Mouse (Mus musculus) E14TG2a.4 (cell line): Measurements from ENCODE around the gene Pwwp2b.

Source experiments
- H3K27me3 ChIP-seq: 2 replicates; pipeline ENCODE4 v1.6.1; 2014; ENCODE audit warnings: low read length, control low read depth; ENCODE audit not compliant: insufficient read depth
- H3K36me3 ChIP-seq: 2 replicates; pipeline ENCODE4 v1.6.1; 2014; ENCODE audit warnings: low read length, control low read depth; ENCODE audit not compliant: insufficient read depth
- H3K4me1 ChIP-seq: replicated peaks from 2 replicates; pipeline ENCODE4 v1.6.1; 2014; ENCODE audit warnings: low read depth, low read length, control low read depth
- H3K4me3 ChIP-seq: replicated peaks from 2 replicates; pipeline ENCODE4 v1.5.1; 2014; ENCODE audit warnings: mild to moderate bottlenecking, low read length
- H3K9me3 ChIP-seq: 2 replicates; pipeline ENCODE4 v1.6.1; 2014; ENCODE audit warnings: low read length, control low read depth
- CTCF ChIP-seq: conservative IDR thresholded peaks from 2 replicates; pipeline ENCODE4 v1.5.1; 2014; ENCODE audit warnings: low read length
- NANOG ChIP-seq: IDR thresholded peaks from 2 replicates; pipeline ENCODE4 v1.6.1; 2014; ENCODE audit warnings: borderline replicate concordance, low read length, mixed read lengths
- POU5F1 ChIP-seq: IDR thresholded peaks from 2 replicates; pipeline ENCODE4 v1.6.1; 2014; ENCODE audit warnings: low read length, borderline replicate concordance

The Pwwp2b gene

DNA sequence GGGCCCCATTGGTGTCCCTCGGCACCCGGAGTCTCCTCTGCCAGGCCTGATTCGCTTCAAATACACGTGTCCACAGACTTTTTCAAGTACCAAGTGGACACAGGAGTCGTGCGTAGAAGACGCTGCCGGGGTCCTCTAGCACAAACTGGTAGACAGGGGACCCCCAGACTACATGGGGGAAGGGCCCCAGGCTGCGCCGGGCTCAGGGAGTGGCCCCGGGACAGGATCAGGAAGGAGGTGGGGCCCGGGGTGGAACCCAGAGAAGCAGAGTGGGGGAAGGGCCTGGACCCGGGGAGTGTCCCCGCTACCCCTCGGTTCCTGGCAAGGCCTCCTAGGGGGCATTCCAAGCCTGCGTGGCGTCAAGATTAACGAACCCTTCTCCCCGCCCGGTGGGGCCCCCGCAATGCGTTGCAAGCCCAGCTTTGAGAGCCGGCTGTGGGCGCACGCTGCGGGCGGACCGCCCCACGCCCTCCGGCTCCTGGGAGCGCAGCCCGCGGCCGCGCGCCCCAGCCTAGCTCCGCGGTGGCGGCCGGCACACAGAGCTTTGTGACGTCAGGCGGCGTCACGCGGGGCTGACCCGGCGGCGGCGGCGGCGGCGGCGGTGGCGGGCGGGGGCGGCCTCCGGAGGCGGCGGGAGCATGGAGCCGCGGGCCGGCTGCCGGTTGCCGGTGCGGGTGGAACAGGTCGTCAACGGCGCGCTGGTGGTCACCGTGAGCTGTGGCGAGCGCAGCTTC lies at the start of gene Pwwp2b:
Gene Pwwp2b (plus strand): TSS at position 602 of the 734 bp plus-strand sequence.
- no peaks in the 10 kb centered on the region for H3K9me3 ChIP-seq
- peak within 1 kb of the TSS; percentile 84 for H3K4me3 ChIP-seq
- TF ChIP-seq NANOG (no peak), POU5F1 (no peak), CTCF (no peak)
- H3K27me3 ChIP-seq, result peaks cover 59% of the 10 kb centered on the region
- peaks cover 73% of the 10 kb centered on the region for H3K4me1 ChIP-seq
- H3K36me3 ChIP-seq, result peaks cover 11% of the 10 kb centered on the region

- Histone ChIP-seq H3K4me1 (no peaks in the 10 kb centered on the region), H3K4me3 (no peak overlapping the region), H3K36me3 (no peaks in the 10 kb centered on the region), H3K27me3 (peaks cover 7% of the 10 kb centered on the region; the same call in 1 of the 2 replicates), H3K9me3 (no peaks in the 10 kb centered on the region)
- TF ChIP-seq CTCF, result peak; percentile 25; the same call in 1 of the 2 replicates
- TF ChIP-seq NANOG, result no peak
- TF ChIP-seq POU5F1, result no peak
These were observed 48.2 kb upstream of the Pwwp2b start for GRCm38 (mm10) chr7:139200108-139200507.

- TF ChIP-seq POU5F1 (no peak), NANOG (no peak), CTCF (no peak)
- Histone ChIP-seq H3K9me3 (no peaks in the 10 kb centered on the region), H3K4me1 (no peaks in the 10 kb centered on the region), H3K27me3 (peaks cover 7% of the 10 kb centered on the region; the same call in 1 of the 2 replicates), H3K36me3 (no peaks in the 10 kb centered on the region), H3K4me3 (no peak overlapping the region)
These were observed 47.1 kb upstream of the Pwwp2b start for GRCm38 (mm10) chr7:139201209-139201608.

DNA sequence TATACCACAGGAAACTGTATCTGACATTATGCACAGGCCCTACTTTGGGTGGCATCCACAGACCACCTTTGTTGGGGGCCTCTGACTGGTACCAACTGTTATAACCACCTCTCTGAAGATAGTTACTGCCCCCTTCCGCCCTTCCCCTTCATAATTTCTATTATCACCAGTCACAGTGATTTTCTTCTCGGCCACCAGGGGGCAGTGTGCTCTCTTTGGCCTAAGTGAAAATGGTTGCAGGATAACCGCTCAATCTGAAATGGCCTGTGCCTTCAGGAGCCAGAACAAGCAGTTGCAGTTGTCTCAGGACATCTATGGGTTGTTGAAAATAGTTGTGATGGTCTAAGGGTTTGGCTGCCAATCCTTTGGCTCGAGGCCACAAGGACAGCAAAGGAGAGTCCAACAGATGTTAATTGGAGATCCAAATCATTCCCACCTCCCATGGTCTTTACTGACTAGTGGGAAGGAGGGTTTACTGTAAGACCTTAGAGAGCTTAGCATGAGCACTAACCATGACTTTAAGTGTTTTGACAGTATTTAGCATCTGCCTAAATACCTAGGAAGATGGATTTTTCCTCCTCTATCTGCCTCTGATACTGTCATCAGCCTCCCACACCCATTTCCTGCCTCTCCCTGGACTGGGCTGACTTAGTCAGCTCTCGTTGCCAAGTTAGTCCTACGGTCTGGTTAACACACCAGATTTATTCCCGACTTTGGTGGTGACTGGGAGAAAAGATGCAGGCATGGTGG lies 40.1 kb upstream of the Pwwp2b start:
- H3K9me3 ChIP-seq, result no peaks in the 10 kb centered on the region
- H3K27me3 ChIP-seq, result peaks cover 2% of the 10 kb centered on the region; the same call in 1 of the 2 replicates
- TF ChIP-seq NANOG, result no peak
- TF ChIP-seq CTCF, result peak; percentile 75
- peaks cover 15% of the 10 kb centered on the region for H3K4me1 ChIP-seq
- H3K36me3 ChIP-seq, result no peaks in the 10 kb centered on the region
- H3K4me3 ChIP-seq, result no peak overlapping the region

DNA sequence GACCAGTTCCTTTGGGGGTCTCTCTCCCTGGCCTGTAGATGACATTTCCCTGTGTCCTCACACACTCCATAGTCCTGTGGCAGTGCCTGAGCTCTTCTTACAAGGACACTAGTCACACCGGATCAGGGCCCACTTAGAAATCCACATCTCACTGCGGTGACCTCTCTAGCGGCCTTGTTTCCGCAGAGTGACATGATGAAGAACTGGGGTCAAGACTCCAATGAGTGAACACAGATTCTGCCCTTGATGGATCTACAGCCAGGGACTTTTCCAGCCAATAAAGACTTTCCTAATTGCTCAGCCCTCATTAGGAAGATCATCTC lies 39.5 kb upstream of the Pwwp2b start:
- TF ChIP-seq NANOG, result no peak
- no peak for TF ChIP-seq POU5F1
- TF ChIP-seq CTCF, result no peak

DNA sequence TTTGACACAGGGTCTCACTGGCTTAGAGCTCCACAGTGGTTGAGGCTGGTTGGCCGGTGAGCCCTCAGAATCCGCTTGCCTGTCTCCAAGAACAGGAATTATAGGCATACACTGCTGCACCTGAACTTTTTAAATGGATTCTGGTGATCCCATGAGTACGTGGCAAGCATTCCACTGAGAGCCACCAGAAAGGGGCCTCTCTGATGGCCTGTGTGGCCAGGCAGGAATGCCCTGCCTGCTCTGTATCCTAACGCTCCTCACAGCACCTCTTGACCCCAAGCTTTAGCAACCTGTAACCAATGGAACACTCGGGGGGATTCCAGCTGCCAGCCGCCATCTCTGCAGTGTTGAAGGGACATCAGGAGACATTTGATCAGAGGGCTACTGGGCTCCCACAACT lies 36.5 kb upstream of the Pwwp2b start:
- peaks cover 2% of the 10 kb centered on the region; the same call in 1 of the 2 replicates for H3K27me3 ChIP-seq
- no peak overlapping the region for H3K4me3 ChIP-seq
- no peaks in the 10 kb centered on the region for H3K36me3 ChIP-seq
- no peaks in the 10 kb centered on the region for H3K9me3 ChIP-seq
- peaks cover 28% of the 10 kb centered on the region for H3K4me1 ChIP-seq
- no peak for TF ChIP-seq POU5F1
- no peak for TF ChIP-seq NANOG

More for the DNA sequence above, 39.5 kb upstream of the Pwwp2b start:
- no peak overlapping the region for H3K4me3 ChIP-seq
- no peaks in the 10 kb centered on the region for H3K9me3 ChIP-seq
- H3K27me3 ChIP-seq, result peaks cover 2% of the 10 kb centered on the region; the same call in 1 of the 2 replicates
- H3K36me3 ChIP-seq, result no peaks in the 10 kb centered on the region
- peaks cover 19% of the 10 kb centered on the region for H3K4me1 ChIP-seq

DNA sequence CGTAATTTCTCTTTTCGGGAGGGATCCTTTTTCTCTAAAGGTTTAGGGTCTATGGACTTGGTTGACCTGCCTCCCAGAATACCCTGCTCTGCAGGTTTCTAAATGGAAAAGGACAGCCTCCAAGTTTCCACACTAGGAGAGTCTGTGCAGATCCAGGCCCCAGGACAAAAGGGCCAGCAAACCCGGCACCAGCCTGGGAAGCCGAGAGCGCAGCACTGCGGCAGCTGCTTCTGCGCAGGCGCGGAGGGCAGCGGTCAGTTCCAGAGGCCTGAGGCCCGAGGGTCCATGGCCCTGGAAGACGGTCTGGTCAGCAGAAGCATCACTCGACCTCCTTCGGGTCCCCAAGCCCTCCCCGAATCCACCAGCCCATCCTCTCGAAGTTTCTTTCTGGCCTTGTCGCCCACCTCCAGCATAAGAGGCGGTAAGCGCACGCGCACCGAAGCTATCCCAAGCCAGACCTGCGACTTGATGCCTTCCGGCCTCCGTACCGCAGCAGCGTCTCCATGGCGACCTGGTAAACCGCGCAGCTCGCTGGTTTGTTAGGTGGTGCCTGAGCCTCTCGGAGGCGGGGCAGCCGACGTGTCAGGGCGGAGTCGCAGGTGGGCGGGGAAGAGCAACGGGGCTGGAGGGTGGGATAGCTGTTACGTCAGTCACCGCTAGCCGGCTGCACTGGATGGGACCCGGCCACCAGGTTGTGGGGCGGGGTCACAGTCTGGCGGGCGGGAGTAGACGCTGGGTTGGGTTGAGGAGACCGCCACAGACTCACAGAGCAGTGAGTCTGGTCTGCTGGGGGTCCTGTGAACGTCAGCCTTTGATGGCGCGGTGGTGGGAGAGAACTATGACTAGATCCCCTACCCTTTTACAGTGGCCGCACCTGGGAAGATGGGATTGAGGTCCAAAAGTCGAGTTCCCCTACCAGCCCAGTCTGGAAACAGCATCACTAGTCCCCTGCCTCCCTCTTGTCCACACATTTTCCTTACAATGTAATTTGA lies 35.2 kb upstream of the Pwwp2b start, which contains the start of the genes Lrrc27 and Stk32c:
Gene Lrrc27 (plus strand): TSS at position 235 of the 992 bp plus-strand sequence.
Gene Stk32c (minus strand): TSS at position 554 of the 992 bp plus-strand sequence.
- Histone ChIP-seq H3K36me3 (no peaks in the 10 kb centered on the region), H3K9me3 (no peaks in the 10 kb centered on the region), H3K4me3 (peak within 1 kb of the TSS; percentile 82), H3K27me3 (no peaks in the 10 kb centered on the region), H3K4me1 (peaks cover 28% of the 10 kb centered on the region)
- TF ChIP-seq POU5F1 (no peak), CTCF (no peak), NANOG (no peak)

GRCm38 (mm10) chr7:139213751-139214150 lies 34.5 kb upstream of the Pwwp2b start:
- Histone ChIP-seq H3K36me3 (no peaks in the 10 kb centered on the region), H3K4me1 (peaks cover 21% of the 10 kb centered on the region), H3K27me3 (no peaks in the 10 kb centered on the region), H3K4me3 (peak overlapping the region; percentile 65), H3K9me3 (no peaks in the 10 kb centered on the region)
- no peak for TF ChIP-seq CTCF
- no peak for TF ChIP-seq NANOG
- no peak for TF ChIP-seq POU5F1
